Mouse (Mus musculus) mature B cell (primary cell): ENCODE data around the gene Ankdd1b.

Experiments used
- in situ Hi-C: fragments of 300-500 bp; cut with MboI; formaldehyde crosslinking; loops from 2 replicates; pipeline ENCODE4 v1.14.3; 2019

Gene Ankdd1b

GRCm38 (mm10) chr13:96470957-96471356 lies at the start of gene Ankdd1b:
TSS of gene Ankdd1b (minus strand) at chr13:96471198.
- in situ Hi-C loops, result no loop called here

- in situ Hi-C loops, result no loop called here
Observed at GRCm38 (mm10) chr13:96517335-96517734, 46.3 kb upstream of the Ankdd1b start.

GRCm38 (mm10) chr13:96516249-96516648 lies 45.3 kb upstream of the Ankdd1b start:
- in situ Hi-C loops, result no loop called here

GRCm38 (mm10) chr13:96514154-96514942 lies 43.4 kb upstream of the Ankdd1b start:
- in situ Hi-C loops, result no loop called here

GRCm38 (mm10) chr13:96511893-96512292 lies 40.9 kb upstream of the Ankdd1b start:
- in situ Hi-C loops, result no loop called here

- in situ Hi-C loops, result no loop called here
Observed at GRCm38 (mm10) chr13:96511262-96511661, 40.3 kb upstream of the Ankdd1b start.

- in situ Hi-C loops, result no loop called here
Observed at GRCm38 (mm10) chr13:96510635-96511034, 39.6 kb upstream of the Ankdd1b start.

- in situ Hi-C loops, result no loop called here
Observed at GRCm38 (mm10) chr13:96507541-96507940, 36.5 kb upstream of the Ankdd1b start.

- in situ Hi-C loops, result no loop called here
Observed at GRCm38 (mm10) chr13:96506313-96506712, 35.3 kb upstream of the Ankdd1b start.

GRCm38 (mm10) chr13:96505661-96506060 lies 34.7 kb upstream of the Ankdd1b start:
- in situ Hi-C loops, result no loop called here

- in situ Hi-C loops, result no loop called here
Observed at GRCm38 (mm10) chr13:96499891-96500290, 28.9 kb upstream of the Ankdd1b start.

- in situ Hi-C loops, result no loop called here
Observed at GRCm38 (mm10) chr13:96496630-96497029, 25.6 kb upstream of the Ankdd1b start.

- in situ Hi-C loops, result no loop called here
Observed at GRCm38 (mm10) chr13:96490433-96490832, 19.4 kb upstream of the Ankdd1b start, which contains the start of gene Gm17622. TSS of gene Gm17622 (plus strand) at chr13:96490733.

GRCm38 (mm10) chr13:96487968-96488367 lies 17.0 kb upstream of the Ankdd1b start:
- in situ Hi-C loops, result no loop called here

GRCm38 (mm10) chr13:96487230-96487629 lies 16.2 kb upstream of the Ankdd1b start:
- in situ Hi-C loops, result no loop called here

GRCm38 (mm10) chr13:96478991-96479390 lies 8.0 kb upstream of the Ankdd1b start:
- in situ Hi-C loops, result no loop called here

GRCm38 (mm10) chr13:96477226-96477625 lies 6.2 kb upstream of the Ankdd1b start:
- in situ Hi-C loops, result no loop called here

- in situ Hi-C loops, result no loop called here
Observed at GRCm38 (mm10) chr13:96470556-96470955, 442 bp downstream of the Ankdd1b start.

- in situ Hi-C loops, result no loop called here
Observed at GRCm38 (mm10) chr13:96468678-96469077, 2.3 kb downstream of the Ankdd1b start.

- in situ Hi-C loops, result no loop called here
Observed at GRCm38 (mm10) chr13:96465315-96465714, 5.7 kb downstream of the Ankdd1b start.

GRCm38 (mm10) chr13:96462644-96463043 lies 8.4 kb downstream of the Ankdd1b start:
- in situ Hi-C loops, result no loop called here

GRCm38 (mm10) chr13:96458606-96459005 lies 12.4 kb downstream of the Ankdd1b start:
- in situ Hi-C loops, result no loop called here

- in situ Hi-C loops, result no loop called here
Observed at GRCm38 (mm10) chr13:96458018-96458417, 13.0 kb downstream of the Ankdd1b start.

- in situ Hi-C loops, result no loop called here
Observed at GRCm38 (mm10) chr13:96457566-96457965, 13.4 kb downstream of the Ankdd1b start.
